In genomic region chr4:137816216-137816615, GRCm38 (mm10) we compare ENCODE assay signal across 26 mouse cellular contexts. TPM values are rescaled to one million over a fixed set of nuclear protein-coding genes. Genes with fewer than 3 reads are reported as not detected.
DNase-seq lines count a peak whose midpoint lies in the region; TF ChIP-seq lines count a peak whose summit lies in the region.
"Had no signal": no experiment of that assay in that cellular context is flagged by ENCODE, and none has a peak within 500 bp of the region (broad histone marks: within the 10 kb centered on the region; RNA-seq: fewer than 3 reads in every experiment).

No protein-coding gene starts in this region.

- intact Hi-C loops in gastrocnemius, adult 2 months (cut with DNase I): no loop called here
- intact Hi-C loops in gastrocnemius, postnatal 36 days (cut with DNase I): no loop called here

- DNase-seq in gastrocnemius, adult 2 months: peak; percentile 30
- DNase-seq in gastrocnemius, postnatal 36 days: no peak
- DNase-seq in heart, adult 18-20 months: peak; percentile 52 to 56
- DNase-seq in heart, postnatal 4 days: no peak
- peak; percentile 50 for DNase-seq in heart, adult 8-10 months (ENCODE audit: low spot score)
- DNase-seq in heart, embryonic 10.5 days (ENCODE audit: low spot score): no peak
- DNase-seq in Muller cell, postnatal 12 days (ENCODE audit: inconsistent ontology term): peak; percentile 37
- DNase-seq: adrenal gland, adult 2 months; adrenal gland, postnatal 10 days; adrenal gland, postnatal 25 days; B cell, adult 2 months; cerebellum, adult 11 months; cerebellum, adult 18-20 months; cerebellum, adult 8-10 months; cerebellum, adult 9-11 months; cerebellum, postnatal 14 days; cerebellum, postnatal 36 days; embryo, embryonic 11 days had no signal

- TF ChIP-seq CTCF in gastrocnemius, adult 2 months (IDR thresholded peaks at IDR 0.05): no peak

- H3K36me3 ChIP-seq in heart, embryonic 10.5 days: no peaks in the 10 kb centered on the region
- H3K36me3 ChIP-seq: embryonic facial prominence, embryonic 13.5 days; embryonic facial prominence, embryonic 15.5 days; forebrain, embryonic 10.5 days; forebrain, embryonic 12.5 days; G1E had no signal

- H3K27me3 ChIP-seq in heart, embryonic 10.5 days (ENCODE audit: insufficient read depth, poor library complexity, severe bottlenecking): peaks cover 21% of the 10 kb centered on the region
- H3K27me3 ChIP-seq: CH12.LX; embryonic facial prominence, embryonic 13.5 days; embryonic facial prominence, embryonic 15.5 days; forebrain, embryonic 12.5 days had no signal

- 62% methylated on average over 7 of the region's 7 CpGs for WGBS in heart, embryonic 10.5 days

- H3K27ac ChIP-seq in gastrocnemius, adult 2 months: peak overlapping the region; percentile 40; the same call in 1 of the 2 replicates
- H3K27ac ChIP-seq in heart, embryonic 10.5 days: no peak overlapping the region
- H3K27ac ChIP-seq: embryonic facial prominence, embryonic 13.5 days; embryonic facial prominence, embryonic 15.5 days; forebrain, embryonic 10.5 days; forebrain, embryonic 12.5 days had no signal

- H3K9me3 ChIP-seq in heart, embryonic 10.5 days: no peaks in the 10 kb centered on the region
- H3K9me3 ChIP-seq: embryonic facial prominence, embryonic 13.5 days; embryonic facial prominence, embryonic 15.5 days; forebrain, embryonic 10.5 days; G1E had no signal

- H3K4me3 ChIP-seq in gastrocnemius, adult 2 months: no peak overlapping the region
- H3K4me3 ChIP-seq in heart, embryonic 10.5 days: no peak overlapping the region
- H3K4me3 ChIP-seq: embryonic facial prominence, embryonic 13.5 days; embryonic facial prominence, embryonic 15.5 days; erythroblast, embryonic 14.5 days; forebrain, embryonic 10.5 days; forebrain, embryonic 12.5 days had no signal

- H3K4me1 ChIP-seq in heart, embryonic 10.5 days: peaks cover 21% of the 10 kb centered on the region

RNA-seq across cellular contexts. Expression of gene Alpl, which starts 20.0 kb away (rescaled TPM):
- 10 to 100 TPM; 10.3 to 42.2 TPM for total RNA-seq in gastrocnemius, adult 2 months (2021)
- 10 to 100 TPM; 14.1 to 15.9 TPM for total RNA-seq in gastrocnemius, postnatal 36 days (2021)
- total RNA-seq in heart, adult 18-20 months (2021): 10 to 100 TPM; 55.4 to 56.0 TPM
- 1 to 10 TPM; 8.9 to 9.0 TPM for total RNA-seq in heart, postnatal 4 days (2021)
- 10 to 100 TPM; 54.6 to 70.0 (median 62.3) TPM for total RNA-seq in heart, adult 8-10 months (2022)
- polyA plus RNA-seq in heart, embryonic 10.5 days (2016; fragmentation: Nextera tagmentation; extraction: Ambion mirVana): 1.0 and 4.5 TPM in 2 replicates
- total RNA-seq: common myeloid progenitor, adult 5-6 weeks; G1E had no signal
- polyA plus RNA-seq: G1E had no signal

RNA-seq across cellular contexts. Expression of gene Ece1, which starts 45.8 kb away (rescaled TPM):
- total RNA-seq in gastrocnemius, adult 2 months (2021): 100 to 1,000 TPM in 1 of 2 experiments, 10 to 100 TPM in 1; 61.6 to 103 TPM
- total RNA-seq in gastrocnemius, postnatal 36 days (2021): 10 to 100 TPM; 57.9 to 67.9 TPM
- 100 to 1,000 TPM; 105 to 121 TPM for total RNA-seq in heart, adult 18-20 months (2021)
- 100 to 1,000 TPM; 119 to 133 TPM for total RNA-seq in heart, postnatal 4 days (2021)
- 100 to 1,000 TPM; 101 to 124 (median 116) TPM for total RNA-seq in heart, adult 8-10 months (2022)
- 118 and 165 TPM in 2 replicates for polyA plus RNA-seq in heart, embryonic 10.5 days (2016; fragmentation: Nextera tagmentation; extraction: Ambion mirVana)

Comparison
In these comparisons a context has a peak if more than half of its experiments do, and no peak if none do; other contexts are left out.
1. DNase-seq: peak in gastrocnemius, adult 2 months (single experiment), heart, adult 18-20 months (2 of 2), heart, adult 8-10 months (single experiment) and Muller cell, postnatal 12 days (single experiment); none in gastrocnemius, postnatal 36 days (0 of 2), heart, postnatal 4 days (single experiment) and heart, embryonic 10.5 days (single experiment).